Mouse (Mus musculus) heart, adult 18-20 months (tissue): ENCODE results near the gene Slc9c1. TPM values are rescaled to one million over a fixed set of nuclear protein-coding genes. Genes with fewer than 3 reads are reported as not detected.
"Not testable (repeated sequence)": the region's sequence is repeated elsewhere in the genome, so short reads cannot be mapped to it uniquely, and the experiment has no call there.

Experiments
- DNase-seq, 2 experiments: peaks; one replicate each; pipeline ENCODE4 v3.0.0; 2021 to 2022; ENCODE audit warnings: mixed read lengths in 1 of 2
- long read RNA-seq, 2 experiments: library from polyadenylated mRNA; stranded (forward); transcript quantifications; one replicate each; pipeline ENCODE4 v2.0.0; 2021
- total RNA-seq, 2 experiments: library from RNA; stranded (reverse); gene quantifications; 2 replicates each; pipeline ENCODE4 v1.2.3; 2021

Gene Slc9c1
- not detected for total RNA-seq
- long read RNA-seq, experiment 1 = 0 reads
- long read RNA-seq, experiment 2 = 0 reads

DNA sequence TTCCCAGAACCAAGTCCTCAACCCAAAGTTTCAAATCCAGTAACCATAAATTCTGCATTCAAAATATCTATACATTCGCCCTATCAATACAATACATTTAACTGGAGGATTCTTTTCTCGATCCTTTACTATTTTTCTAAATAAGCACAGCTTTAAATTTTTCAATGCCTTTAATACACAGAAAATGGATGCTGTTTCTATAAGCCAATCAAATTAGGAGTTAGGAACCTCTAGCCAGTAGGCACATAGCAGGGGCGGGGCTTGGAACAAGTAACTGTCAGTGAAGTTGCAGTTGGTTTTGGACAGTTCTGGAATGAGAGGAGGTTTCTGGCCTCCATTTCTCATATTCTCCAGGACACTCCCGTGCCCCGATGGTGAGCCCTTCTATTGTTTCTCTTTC lies at the start of gene Slc9c1:
Slc9c1 (plus strand) TSS at position 301 of the 400 bp plus-strand sequence.
- no peak for DNase-seq

- DNase-seq = no peak
These were observed 42.2 kb upstream of the Slc9c1 start, which contains the start of gene Gm609 for GRCm38 (mm10) chr16:45492927-45493326. Gene Gm609, minus strand, starts transcription at chr16:45492969.

- peak in 1 of 2 experiments; percentile 4 for DNase-seq
These were observed 39.8 kb upstream of the Slc9c1 start for GRCm38 (mm10) chr16:45495326-45495725.

GRCm38 (mm10) chr16:45525551-45525950 lies 9.6 kb upstream of the Slc9c1 start:
- DNase-seq = no peak

- no peak for DNase-seq
These were observed 3.2 kb upstream of the Slc9c1 start, which contains the start of gene Gm17783 for GRCm38 (mm10) chr16:45531950-45532349. Gene Gm17783, minus strand, starts transcription at chr16:45532050.

DNA sequence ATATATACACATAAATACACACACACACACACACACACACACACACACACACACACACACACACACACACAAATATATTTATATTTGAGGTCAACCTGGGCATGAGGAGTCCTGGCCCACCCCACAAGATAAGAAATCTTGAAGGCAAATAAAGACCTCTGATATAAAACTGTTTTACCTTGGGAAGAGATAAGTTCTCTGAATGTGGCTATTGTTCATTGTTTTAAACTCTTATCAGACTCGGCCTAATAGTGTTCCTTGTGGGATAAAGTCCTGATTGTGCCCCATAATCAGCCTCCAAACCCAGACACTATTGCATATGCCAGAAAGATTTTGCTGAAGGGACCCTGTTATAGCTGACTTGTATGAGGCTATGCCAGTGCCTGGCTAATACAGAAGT lies 3.2 kb downstream of the Slc9c1 start:
- DNase-seq = not testable (repeated sequence)

DNA sequence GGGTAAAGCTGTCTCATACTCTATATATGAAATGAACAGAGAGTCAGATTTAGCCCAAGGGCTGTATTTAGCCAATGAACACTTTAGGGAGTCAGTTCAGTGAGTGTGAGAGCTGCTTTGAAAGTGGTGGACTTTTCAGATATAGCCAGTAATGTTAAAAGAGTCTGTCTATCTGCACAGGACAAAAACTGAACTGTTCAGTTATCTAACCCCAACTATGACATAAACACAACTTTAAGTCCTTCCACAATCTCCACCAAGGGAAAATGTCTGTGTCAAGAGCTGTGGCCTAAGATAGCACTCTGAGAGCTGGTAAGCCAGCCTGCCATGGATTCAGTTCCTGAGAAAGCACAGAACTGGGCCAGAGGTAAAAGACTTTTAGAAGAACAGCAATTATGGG lies 7.0 kb downstream of the Slc9c1 start:
- DNase-seq = no peak

DNA sequence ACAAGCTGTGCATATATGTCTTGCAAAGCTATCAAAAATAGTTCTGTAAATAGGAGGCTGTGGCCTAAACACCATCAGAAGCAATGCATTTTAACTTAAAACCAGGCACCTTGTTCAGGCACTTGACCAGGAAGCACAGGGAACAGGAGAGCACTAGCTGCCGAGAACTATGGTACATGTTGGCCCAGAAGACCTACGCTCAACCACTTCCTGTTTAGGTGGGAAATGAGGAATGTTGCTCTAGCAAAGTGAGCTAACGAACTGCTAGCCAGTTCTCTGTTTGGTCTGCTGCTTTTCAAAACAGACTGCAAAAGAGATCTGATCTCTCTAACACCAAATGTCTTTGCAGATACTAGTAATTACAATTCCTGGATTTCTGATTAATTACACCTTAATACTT lies 9.2 kb downstream of the Slc9c1 start:
- no peak for DNase-seq

DNA sequence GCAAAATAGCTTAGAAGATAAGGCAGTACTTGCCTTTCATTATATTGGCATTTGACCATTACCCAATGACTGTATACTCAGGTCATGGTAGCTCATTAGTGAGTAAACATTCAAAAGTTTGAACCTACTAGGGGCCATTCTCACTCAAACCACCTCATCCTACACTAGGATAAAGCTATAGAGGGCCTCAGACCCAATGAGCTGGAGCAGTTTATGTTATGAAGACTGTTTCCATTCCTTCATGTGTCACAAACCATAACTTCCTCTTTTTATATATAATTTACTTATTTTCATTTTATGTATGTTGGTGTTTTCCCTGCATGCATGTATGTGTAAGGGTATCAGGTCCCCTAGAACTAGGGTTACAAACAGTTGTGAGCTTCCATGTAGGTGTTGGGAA lies 12.9 kb downstream of the Slc9c1 start:
- DNase-seq = no peak

GRCm38 (mm10) chr16:45551579-45551978 lies 16.5 kb downstream of the Slc9c1 start:
- no peak for DNase-seq

GRCm38 (mm10) chr16:45561747-45562146 lies 26.6 kb downstream of the Slc9c1 start:
- no peak for DNase-seq

- no peak for DNase-seq
These were observed 37.2 kb downstream of the Slc9c1 start for GRCm38 (mm10) chr16:45572307-45572706.

GRCm38 (mm10) chr16:45579883-45580282 lies 44.8 kb downstream of the Slc9c1 start:
- DNase-seq = no peak

DNA sequence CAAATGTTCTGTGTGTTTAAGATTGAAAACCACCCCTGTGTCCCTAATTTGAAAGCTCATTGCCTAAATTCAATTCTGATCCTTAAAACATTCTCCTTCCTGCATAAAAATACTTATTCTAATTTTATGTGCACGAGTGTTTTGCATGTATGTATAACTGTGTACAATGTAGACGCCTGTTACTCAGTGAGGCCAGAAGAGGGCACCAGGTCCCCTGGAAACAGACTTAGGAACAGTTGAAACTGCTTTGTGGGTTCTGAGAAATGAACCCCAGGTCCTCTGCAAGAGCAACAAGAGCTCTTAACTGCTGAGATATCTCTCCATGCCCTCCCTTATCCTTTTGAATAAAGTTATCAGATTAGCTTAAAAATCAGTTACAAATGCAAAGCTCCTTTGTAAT lies 47.4 kb downstream of the Slc9c1 start:
- no peak for DNase-seq

GRCm38 (mm10) chr16:45593656-45594055 lies 58.5 kb downstream of the Slc9c1 start:
- no peak for DNase-seq

DNA sequence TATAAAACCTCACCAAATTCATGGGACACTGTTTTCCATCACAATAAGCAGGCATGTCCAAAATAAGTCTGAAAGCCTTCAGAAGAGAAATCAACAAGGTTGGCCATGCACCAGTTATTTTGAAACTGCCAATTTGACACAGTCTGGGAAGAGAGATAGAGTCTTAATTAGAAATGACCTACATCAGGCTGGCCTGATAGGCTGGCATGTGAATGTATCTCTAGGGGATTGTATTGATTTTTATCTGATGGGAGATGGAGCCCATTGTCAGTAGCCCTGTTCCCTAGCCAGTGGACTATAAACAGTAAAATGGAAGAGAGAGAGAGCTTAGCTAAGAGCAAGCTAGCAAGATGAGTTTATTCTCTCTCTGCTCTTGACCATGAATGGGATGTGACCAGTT lies 60.4 kb downstream of the Slc9c1 start:
- no peak for DNase-seq

DNA sequence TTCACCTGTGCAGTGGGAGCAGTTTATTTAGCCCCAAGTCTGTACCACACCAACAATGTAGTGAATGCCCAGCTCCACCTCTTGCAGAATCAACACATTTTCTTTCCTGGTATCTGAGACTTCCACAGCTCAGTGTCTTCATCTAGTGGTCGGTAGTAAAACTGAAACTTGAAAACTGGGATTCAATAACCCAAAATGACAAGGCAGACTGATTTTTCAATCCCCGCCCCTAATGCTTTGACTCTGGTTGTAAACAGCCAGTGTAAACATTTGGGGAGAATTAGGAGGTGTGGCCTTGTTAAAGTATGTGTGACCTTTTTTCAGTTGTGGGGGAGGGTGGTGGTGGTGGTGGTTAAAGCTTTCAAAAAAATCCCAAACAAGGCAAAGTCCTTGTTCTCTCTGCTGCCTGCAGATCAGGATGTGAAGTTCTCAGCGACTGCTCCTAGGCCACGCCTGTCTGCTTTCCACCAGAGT lies 73.4 kb downstream of the Slc9c1 start:
- DNase-seq = peak; percentile 6 to 15

DNA sequence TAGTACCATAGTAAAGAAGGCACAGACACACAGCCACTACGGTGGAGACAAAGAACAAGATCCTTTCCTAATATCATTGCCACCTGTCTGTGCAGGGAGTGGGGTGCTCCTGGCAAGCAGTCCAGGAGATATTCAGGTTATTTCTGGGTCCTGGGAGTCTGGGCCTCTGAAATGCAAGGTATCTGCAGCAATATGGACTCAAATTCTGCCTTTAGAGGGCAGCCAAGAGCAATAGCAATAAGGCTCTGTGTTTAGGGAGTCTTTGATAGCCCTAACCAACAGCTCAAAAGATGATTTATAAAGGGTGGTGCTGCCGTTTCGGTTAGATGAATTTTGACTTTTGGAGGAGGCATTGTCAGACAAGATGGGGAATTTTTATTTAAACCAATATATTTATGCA lies 74.2 kb downstream of the Slc9c1 start:
- DNase-seq = peak; percentile 13 to 49

GRCm38 (mm10) chr16:45610267-45610666 lies 75.2 kb downstream of the Slc9c1 start, which contains the start of gene Gcsam:
Gene Gcsam, plus strand, starts transcription at chr16:45610380.
- DNase-seq = no peak

GRCm38 (mm10) chr16:45613247-45613646 lies 78.1 kb downstream of the Slc9c1 start:
- DNase-seq = no peak

GRCm38 (mm10) chr16:45615944-45616343 lies 80.8 kb downstream of the Slc9c1 start:
- DNase-seq = no peak

DNA sequence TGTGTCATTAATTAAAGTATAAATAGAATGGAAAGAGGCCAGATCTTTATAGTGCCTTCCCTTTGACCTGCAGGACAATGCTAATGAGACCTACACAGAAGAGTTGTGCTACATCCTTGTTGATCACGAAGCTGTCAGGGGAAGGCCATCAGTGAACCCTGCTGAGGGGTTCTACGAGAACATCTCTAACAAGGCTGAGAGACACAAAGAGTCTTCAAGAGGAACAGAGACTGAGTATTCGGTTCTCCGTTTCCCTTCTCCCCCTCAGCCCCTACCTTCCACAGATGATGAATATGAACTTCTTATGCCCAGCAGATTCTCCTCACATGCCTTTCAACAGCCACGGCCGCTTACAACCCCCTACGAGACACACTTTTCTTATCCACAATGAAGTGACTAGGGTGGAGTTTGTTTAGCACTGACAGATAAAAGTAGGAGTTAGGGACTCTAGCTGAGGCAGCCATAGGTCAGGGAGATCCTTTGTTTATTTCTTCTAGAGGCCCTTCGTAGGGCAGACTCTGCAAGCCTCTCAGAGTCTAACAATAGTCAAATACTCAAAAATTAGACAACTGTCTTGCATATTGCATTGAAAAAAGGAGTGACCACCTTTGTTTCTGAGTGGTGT lies 84.8 kb downstream of the Slc9c1 start:
- DNase-seq = no peak

- no peak for DNase-seq
These were observed 88.1 kb downstream of the Slc9c1 start for GRCm38 (mm10) chr16:45623230-45623629.

DNA sequence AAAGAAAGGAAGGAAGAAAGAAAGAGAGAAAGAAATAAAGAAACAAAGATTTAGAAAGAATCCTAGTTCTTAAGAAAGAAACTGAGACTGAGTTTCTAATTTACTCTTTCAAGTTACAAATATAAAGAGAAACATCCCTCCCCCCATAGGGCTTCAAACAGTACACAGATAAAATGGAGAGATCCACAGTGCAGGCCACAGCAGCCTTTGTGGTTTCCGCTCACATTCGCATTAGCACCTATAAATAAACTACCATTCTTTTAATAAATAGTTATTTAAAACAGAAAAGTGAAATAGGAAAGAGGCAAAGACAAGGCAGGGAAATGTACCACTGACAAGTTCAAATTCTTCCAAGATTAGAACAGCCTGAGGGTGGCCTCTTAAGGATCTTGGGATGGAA lies 89.7 kb downstream of the Slc9c1 start:
- no peak for DNase-seq
